Mouse (Mus musculus) midbrain, embryonic 16.5 days (tissue): Measurements from ENCODE around the gene Slc25a45. TPM values are rescaled to one million over a fixed set of nuclear protein-coding genes. Genes with fewer than 3 reads are reported as not detected.
A peak's percentile ranks its signal among the peaks of the same experiment; 100 is the strongest.

Experiments
- ATAC-seq: fragments of 200-750 bp; cut with Nextera tagmentation; 2 replicates; pipeline ENCODE4 v1.8.0; 2017; ENCODE audit warnings: moderate TSS enrichment
- H3K27ac ChIP-seq: fragments of 300-500 bp; sonication (generic); 2 replicates; pipeline ENCODE4 v1.5.1; 2014; ENCODE audit warnings: mild to moderate bottlenecking, low read length, mixed read lengths
- H3K27me3 ChIP-seq: fragments of 300-500 bp; sonication (generic); 2 replicates; pipeline ENCODE4 v1.6.1; 2014; ENCODE audit warnings: low read depth, low read length, mixed read lengths; ENCODE audit not compliant: control insufficient read depth, insufficient read depth
- H3K36me3 ChIP-seq: fragments of 300-500 bp; sonication (generic); 2 replicates; pipeline ENCODE4 v1.6.1; 2014; ENCODE audit warnings: mild to moderate bottlenecking, low read length, moderate library complexity, mixed read lengths; ENCODE audit not compliant: control insufficient read depth, insufficient read depth
- H3K4me1 ChIP-seq: fragments of 300-500 bp; sonication (generic); 2 replicates; pipeline ENCODE4 v1.6.1; 2014; ENCODE audit warnings: mild to moderate bottlenecking, low read length, mixed read lengths; ENCODE audit not compliant: control insufficient read depth, insufficient read depth
- H3K4me2 ChIP-seq: fragments of 300-500 bp; sonication (generic); 2 replicates; pipeline ENCODE4 v1.6.1; 2014; ENCODE audit warnings: mild to moderate bottlenecking, low read length, mixed read lengths
- H3K4me3 ChIP-seq: fragments of 300-500 bp; sonication (generic); 2 replicates; pipeline ENCODE4 v1.5.1; 2014; ENCODE audit warnings: low read depth, mild to moderate bottlenecking, low read length, moderate library complexity, mixed read lengths
- H3K9ac ChIP-seq: fragments of 300-500 bp; sonication (generic); 2 replicates; pipeline ENCODE4 v1.6.1; 2014; ENCODE audit warnings: low read depth, low read length, mixed read lengths
- H3K9me3 ChIP-seq: fragments of 300-500 bp; sonication (generic); replicated peaks from 2 replicates; pipeline ENCODE4 v1.6.1; 2014; ENCODE audit warnings: mild to moderate bottlenecking, low read length, mixed read lengths; ENCODE audit not compliant: control insufficient read depth, poor library complexity, severe bottlenecking
- WGBS: fragments of 180-500 bp; shearing (Covaris S2); extraction: QIAGEN DNeasy Blood & Tissue Kit; methylation state at CpG from one replicate; pipeline ENCODE4 v1.1.7; 2014; 5-methylcytosine and 5-hydroxymethylcytosine counted together
- polyA plus RNA-seq: library from polyadenylated mRNA; unstranded; fragments of >200 nt; fragmentation: Nextera tagmentation; extraction: Ambion mirVana; gene quantifications from 2 replicates; pipeline ENCODE4 v1.2.1, GENCODE M21; 2015

Gene Slc25a45
- polyA plus RNA-seq, 1 experiment from 2014 or later: 2.0 TPM

GRCm38 (mm10) chr19:5868096-5868495 is 9.5 kb upstream of the Slc25a45 start:
- no peak for ATAC-seq
- Histone ChIP-seq H3K4me1 (0 out of 2 replicates have a peak, but pooled peaks cover 2% of the 10 kb centered on the region), H3K36me3 (peaks cover 17% of the 10 kb centered on the region), H3K9me3 (no peaks in the 10 kb centered on the region), H3K27ac (no peak overlapping the region), H3K9ac (no peak overlapping the region), H3K4me3 (no peak overlapping the region), H3K4me2 (no peak overlapping the region), H3K27me3 (no peaks in the 10 kb centered on the region)
- whole genome bisulfite sequencing: 87% methylated on average over 6 of the region's 6 CpGs

GRCm38 (mm10) chr19:5871273-5871672 is 6.3 kb upstream of the Slc25a45 start:
- ATAC-seq: no peak
- Histone ChIP-seq H3K9me3 (no peaks in the 10 kb centered on the region), H3K4me3 (no peak overlapping the region), H3K4me1 (peaks cover 14% of the 10 kb centered on the region), H3K4me2 (no peak overlapping the region), H3K36me3 (0 out of 2 replicates have a peak, but pooled peaks cover 2% of the 10 kb centered on the region), H3K27me3 (no peaks in the 10 kb centered on the region), H3K9ac (0 out of 2 replicates have a peak overlapping the region, but pooled peaks have one; percentile 14), H3K27ac (no peak overlapping the region)
- WGBS: 9% methylated on average over 6 of the region's 7 CpGs

- Histone ChIP-seq H3K27ac (no peak overlapping the region), H3K4me1 (peaks cover 14% of the 10 kb centered on the region), H3K27me3 (no peaks in the 10 kb centered on the region), H3K9ac (no peak overlapping the region), H3K4me3 (no peak overlapping the region), H3K4me2 (no peak overlapping the region), H3K36me3 (0 out of 2 replicates have a peak, but pooled peaks cover 2% of the 10 kb centered on the region), H3K9me3 (no peaks in the 10 kb centered on the region)
- no peak for ATAC-seq
- WGBS: 60% methylated on average over 6 of the region's 6 CpGs
Measured at GRCm38 (mm10) chr19:5871683-5872082, 5.9 kb upstream of the Slc25a45 start.

- Histone ChIP-seq H3K9me3 (no peaks in the 10 kb centered on the region), H3K27ac (no peak overlapping the region), H3K9ac (no peak overlapping the region), H3K27me3 (no peaks in the 10 kb centered on the region), H3K4me3 (no peak overlapping the region), H3K4me2 (no peak overlapping the region), H3K36me3 (0 out of 2 replicates have a peak, but pooled peaks cover 2% of the 10 kb centered on the region), H3K4me1 (peaks cover 14% of the 10 kb centered on the region)
- ATAC-seq: no peak
- WGBS: 95% methylated on average over 4 of the region's 4 CpGs
Measured at GRCm38 (mm10) chr19:5872528-5872927, 5.1 kb upstream of the Slc25a45 start.

- 0 out of 2 replicates have a peak overlapping the region, but pooled peaks have one; percentile 4 for H3K9ac ChIP-seq
- WGBS: 93% methylated on average over 19 of the region's 19 CpGs
- H3K27me3 ChIP-seq: no peaks in the 10 kb centered on the region
- H3K36me3 ChIP-seq: 0 out of 2 replicates have a peak, but pooled peaks cover 2% of the 10 kb centered on the region
- peaks cover 14% of the 10 kb centered on the region for H3K4me1 ChIP-seq
- H3K27ac ChIP-seq: no peak overlapping the region
- H3K4me2 ChIP-seq: no peak overlapping the region
- ATAC-seq: no peak
- H3K4me3 ChIP-seq: no peak overlapping the region
- no peaks in the 10 kb centered on the region for H3K9me3 ChIP-seq
Measured at GRCm38 (mm10) chr19:5872931-5873556, 4.6 kb upstream of the Slc25a45 start.

- 7% methylated on average over 13 of the region's 13 CpGs for WGBS
- ATAC-seq: peak; percentile 3; the same call in 1 of the 2 replicates
- H3K9ac ChIP-seq: peak overlapping the region; percentile 88
- H3K27me3 ChIP-seq: no peaks in the 10 kb centered on the region
- H3K4me1 ChIP-seq: peaks cover 14% of the 10 kb centered on the region
- H3K4me2 ChIP-seq: peak overlapping the region; percentile 95
- H3K9me3 ChIP-seq: no peaks in the 10 kb centered on the region
- peak overlapping the region; percentile 76 for H3K4me3 ChIP-seq
- H3K36me3 ChIP-seq: no peaks in the 10 kb centered on the region
- no peak overlapping the region for H3K27ac ChIP-seq
Measured at GRCm38 (mm10) chr19:5874391-5874968, 3.1 kb upstream of the Slc25a45 start.

- no peaks in the 10 kb centered on the region for H3K9me3 ChIP-seq
- peak within 1 kb of the TSS; percentile 88 for H3K9ac ChIP-seq
- peak within 1 kb of the TSS; percentile 76 for H3K4me3 ChIP-seq
- peaks cover 14% of the 10 kb centered on the region for H3K4me1 ChIP-seq
- H3K36me3 ChIP-seq: no peaks in the 10 kb centered on the region
- under 1% methylated on average over 37 of the region's 37 CpGs for WGBS
- H3K27ac ChIP-seq: peak within 1 kb of the TSS; percentile 77
- no peaks in the 10 kb centered on the region for H3K27me3 ChIP-seq
- peak; percentile 88 for ATAC-seq
- H3K4me2 ChIP-seq: peak within 1 kb of the TSS; percentile 95
Measured at GRCm38 (mm10) chr19:5874969-5875480, 2.6 kb upstream of the Slc25a45 start, which contains the start of gene Frmd8. Gene Frmd8, minus strand, starts transcription at chr19:5875274.

- no peak for ATAC-seq
- Histone ChIP-seq H3K27ac (no peak overlapping the region), H3K27me3 (no peaks in the 10 kb centered on the region), H3K4me3 (no peak overlapping the region), H3K4me1 (peaks cover 12% of the 10 kb centered on the region), H3K9ac (no peak overlapping the region), H3K9me3 (no peaks in the 10 kb centered on the region), H3K36me3 (no peaks in the 10 kb centered on the region), H3K4me2 (no peak overlapping the region)
- 76% methylated on average over 7 of the region's 7 CpGs for WGBS
Measured at GRCm38 (mm10) chr19:5878362-5878722, 734 bp downstream of the Slc25a45 start.

GRCm38 (mm10) chr19:5878916-5879315 is 1.3 kb downstream of the Slc25a45 start:
- ATAC-seq: no peak
- Histone ChIP-seq H3K4me1 (peaks cover 9% of the 10 kb centered on the region), H3K9me3 (no peaks in the 10 kb centered on the region), H3K4me3 (no peak overlapping the region), H3K9ac (no peak overlapping the region), H3K4me2 (no peak overlapping the region), H3K27me3 (no peaks in the 10 kb centered on the region), H3K36me3 (no peaks in the 10 kb centered on the region), H3K27ac (no peak overlapping the region)
- 72% methylated on average over 3 of the region's 3 CpGs for WGBS
